14 mouse cellular contexts compared by ENCODE assay signal in the genomic region with DNA sequence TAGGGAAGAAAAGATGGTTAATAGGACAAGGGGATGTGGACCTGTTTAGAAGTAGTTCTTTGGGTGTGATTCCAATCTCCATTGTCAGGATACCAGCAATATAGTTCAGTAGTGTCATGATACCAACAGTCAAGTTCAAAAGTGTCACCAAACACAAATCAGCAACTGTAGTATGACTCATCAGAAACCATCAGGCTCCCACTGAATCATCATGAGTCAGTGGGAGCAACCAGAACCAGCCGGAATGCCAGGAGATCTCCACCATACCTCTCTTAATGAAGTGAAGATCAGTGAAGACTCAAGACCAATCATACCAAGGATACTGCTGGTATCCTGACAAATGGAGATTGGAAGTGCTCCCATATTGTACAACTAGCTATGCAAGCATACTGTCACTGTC.
"Had no signal": no experiment of that assay in that cellular context is flagged by ENCODE, and none has a peak within 500 bp of the region (broad histone marks: within the 10 kb centered on the region; RNA-seq: fewer than 3 reads in every experiment).

No protein-coding gene starts in this region.

- H3K4me2 ChIP-seq: limb, embryonic 13.5 days; liver, embryonic 11.5 days; liver, embryonic 15.5 days; midbrain, embryonic 13.5 days; neural tube, embryonic 15.5 days had no signal

- H3K9ac ChIP-seq: limb, embryonic 13.5 days; liver, embryonic 15.5 days; midbrain, embryonic 13.5 days; neural tube, embryonic 15.5 days had no signal

- ATAC-seq: lung, postnatal 0 days; midbrain, embryonic 13.5 days had no signal

- H3K27me3 ChIP-seq: limb, embryonic 13.5 days; liver, embryonic 15.5 days; midbrain, embryonic 13.5 days; neural tube, embryonic 15.5 days had no signal

- H3K27ac ChIP-seq: limb, embryonic 13.5 days; liver, embryonic 15.5 days; midbrain, embryonic 13.5 days; neural tube, embryonic 15.5 days had no signal

- H3K4me3 ChIP-seq: limb, embryonic 13.5 days; liver, embryonic 15.5 days; midbrain, embryonic 13.5 days; myocyte; neural tube, embryonic 15.5 days had no signal

- H3K9me3 ChIP-seq: limb, embryonic 13.5 days; liver, embryonic 15.5 days; midbrain, embryonic 13.5 days; neural tube, embryonic 15.5 days had no signal

- H3K4me1 ChIP-seq: limb, embryonic 13.5 days; liver, embryonic 15.5 days; midbrain, embryonic 13.5 days; neural tube, embryonic 15.5 days had no signal

- DNase-seq: kidney, postnatal 10 days; left cerebral cortex, postnatal 4 days; lung, adult 2 months; lung, postnatal 36 days; right cerebral cortex, adult 18-20 months; right cerebral cortex, postnatal 25 days; thymus, postnatal 14 days had no signal

- H3K36me3 ChIP-seq: limb, embryonic 13.5 days; liver, embryonic 15.5 days; midbrain, embryonic 13.5 days; neural tube, embryonic 15.5 days had no signal
